21 mouse cellular contexts compared by ENCODE assay signal in genomic region chr15:63479270-63479805, GRCm38 (mm10).
A peak's percentile ranks its signal among the peaks of the same experiment; 100 is the strongest.
DNase-seq lines count a peak whose midpoint lies in the region; ATAC-seq lines count a peak whose summit lies in the region.
"Had no signal": no experiment of that assay in that cellular context is flagged by ENCODE, and none has a peak within 500 bp of the region (broad histone marks: within the 10 kb centered on the region; RNA-seq: fewer than 3 reads in every experiment).

No protein-coding gene starts in this region.

- H3K4me1 ChIP-seq in forebrain, embryonic 13.5 days: no peaks in the 10 kb centered on the region
- H3K4me1 ChIP-seq in forebrain, embryonic 12.5 days: no peaks in the 10 kb centered on the region
- H3K4me1 ChIP-seq: midbrain, embryonic 15.5 days; neural tube, embryonic 15.5 days had no signal

- H3K4me2 ChIP-seq in forebrain, embryonic 13.5 days: no peak overlapping the region
- no peak overlapping the region for H3K4me2 ChIP-seq in forebrain, embryonic 12.5 days
- H3K4me2 ChIP-seq: liver, embryonic 11.5 days; midbrain, embryonic 15.5 days; neural tube, embryonic 15.5 days had no signal

- no peak overlapping the region for H3K4me3 ChIP-seq in forebrain, embryonic 13.5 days
- H3K4me3 ChIP-seq in forebrain, embryonic 12.5 days (replicated peaks): no peak overlapping the region
- H3K4me3 ChIP-seq: midbrain, embryonic 15.5 days; neural tube, embryonic 15.5 days had no signal

- ATAC-seq in forebrain, embryonic 13.5 days: peak; percentile 67
- ATAC-seq in forebrain, embryonic 12.5 days (ENCODE audit: low FRiP score): no peak
- ATAC-seq: hindbrain, embryonic 16.5 days; intestine, embryonic 16.5 days; midbrain, embryonic 15.5 days had no signal

- intact Hi-C loops in gastrocnemius, postnatal 36 days (cut with DNase I): no loop called here

- H3K9ac ChIP-seq in forebrain, embryonic 13.5 days: no peak overlapping the region
- H3K9ac ChIP-seq in forebrain, embryonic 12.5 days: no peak overlapping the region
- H3K9ac ChIP-seq: midbrain, embryonic 15.5 days; neural tube, embryonic 15.5 days had no signal

- H3K27ac ChIP-seq in forebrain, embryonic 13.5 days: peak overlapping the region; percentile 61
- H3K27ac ChIP-seq in forebrain, embryonic 12.5 days: no peak overlapping the region
- H3K27ac ChIP-seq: midbrain, embryonic 15.5 days; neural tube, embryonic 15.5 days had no signal

- WGBS in forebrain, embryonic 13.5 days: 44% methylated on average over 1 of the region's 1 CpGs
- 63% methylated on average over 1 of the region's 1 CpGs for whole genome bisulfite sequencing in forebrain, embryonic 12.5 days

- no peaks in the 10 kb centered on the region for H3K9me3 ChIP-seq in forebrain, embryonic 13.5 days (replicated peaks)
- H3K9me3 ChIP-seq in forebrain, embryonic 12.5 days: no peaks in the 10 kb centered on the region
- H3K9me3 ChIP-seq: G1E; midbrain, embryonic 15.5 days; neural tube, embryonic 15.5 days had no signal

- no peaks in the 10 kb centered on the region for H3K36me3 ChIP-seq in forebrain, embryonic 13.5 days (ENCODE audit: poor library complexity, severe bottlenecking)
- no peaks in the 10 kb centered on the region for H3K36me3 ChIP-seq in forebrain, embryonic 12.5 days (replicated peaks)
- H3K36me3 ChIP-seq: G1E; midbrain, embryonic 15.5 days; neural tube, embryonic 15.5 days had no signal

- peak; percentile 1 to 53 for DNase-seq in layer of hippocampus, adult 18-20 months (ENCODE audit: low spot score in 2 of 2)
- DNase-seq in layer of hippocampus, postnatal 25 days (ENCODE audit: extremely low spot score in 1 of 2, low spot score in 1 of 2): no peak
- DNase-seq in right cerebral cortex, adult 2 months (ENCODE audit: low spot score in 2 of 2): peak; percentile 3 to 8
- DNase-seq in right cerebral cortex, postnatal 4 days: no peak
- DNase-seq in B cell, adult 2 months: no peak
- no peak for DNase-seq in gastrocnemius, postnatal 36 days
- DNase-seq: adrenal gland, postnatal 25 days; cerebellum, adult 18-20 months; cerebellum, postnatal 36 days; gastrocnemius, postnatal 25 days; lung, adult 18-20 months; lung, postnatal 14 days; thymus, postnatal 25 days had no signal

- no peaks in the 10 kb centered on the region for H3K27me3 ChIP-seq in forebrain, embryonic 13.5 days
- H3K27me3 ChIP-seq in forebrain, embryonic 12.5 days: no peaks in the 10 kb centered on the region
- H3K27me3 ChIP-seq: midbrain, embryonic 15.5 days; neural tube, embryonic 15.5 days had no signal

Comparison
In these comparisons a context has a peak if more than half of its experiments do, and no peak if none do; other contexts are left out.
1. DNase-seq: peak in layer of hippocampus, adult 18-20 months (2 of 2) and right cerebral cortex, adult 2 months (2 of 2); none in layer of hippocampus, postnatal 25 days (0 of 2), right cerebral cortex, postnatal 4 days (single experiment), B cell, adult 2 months (0 of 2) and gastrocnemius, postnatal 36 days (0 of 2).